Mouse (Mus musculus) heart, embryonic 15.5 days (tissue): ENCODE data around the gene Git2. TPM values are rescaled to one million over a fixed set of nuclear protein-coding genes. Genes with fewer than 3 reads are reported as not detected.

ENCODE experiments used
- ATAC-seq: fragments of 200-750 bp; cut with Nextera tagmentation; replicated peaks from 2 replicates; pipeline ENCODE4 v1.8.0; 2017; ENCODE audit warnings: low read depth, moderate TSS enrichment; ENCODE audit not compliant: insufficient number of reproducible peaks, insufficient read depth, low FRiP score
- H3K27ac ChIP-seq: fragments of 300-500 bp; sonication (generic); 2 replicates; pipeline ENCODE4 v1.5.1; 2015; ENCODE audit warnings: mild to moderate bottlenecking, inconsistent platforms
- H3K27me3 ChIP-seq: fragments of 300-500 bp; sonication (generic); 2 replicates; pipeline ENCODE4 v1.6.1; 2015; ENCODE audit warnings: inconsistent platforms
- H3K36me3 ChIP-seq: fragments of 300-500 bp; sonication (generic); 2 replicates; pipeline ENCODE4 v1.6.1; 2015; ENCODE audit warnings: mild to moderate bottlenecking, inconsistent platforms
- H3K4me1 ChIP-seq: fragments of 300-500 bp; sonication (generic); replicated peaks from 2 replicates; pipeline ENCODE4 v1.6.1; 2015; ENCODE audit warnings: inconsistent platforms
- H3K4me2 ChIP-seq: fragments of 300-500 bp; sonication (generic); 2 replicates; pipeline ENCODE4 v1.6.1; 2015; ENCODE audit warnings: inconsistent platforms, mild to moderate bottlenecking, moderate library complexity
- H3K4me3 ChIP-seq: fragments of 300-500 bp; sonication (generic); 2 replicates; pipeline ENCODE4 v1.5.1; 2015; ENCODE audit warnings: mild to moderate bottlenecking, inconsistent platforms
- H3K9ac ChIP-seq: fragments of 300-500 bp; sonication (generic); 2 replicates; pipeline ENCODE4 v1.6.1; 2015; ENCODE audit warnings: mild to moderate bottlenecking, inconsistent platforms
- H3K9me3 ChIP-seq: fragments of 300-500 bp; sonication (generic); replicated peaks from 2 replicates; pipeline ENCODE4 v1.6.1; 2016; ENCODE audit warnings: inconsistent platforms
- WGBS: fragments of 180-500 bp; shearing (Covaris S2); methylation state at CpG from one replicate; pipeline ENCODE4 v1.1.7; 2015; ENCODE audit warnings: mixed read lengths; 5-methylcytosine and 5-hydroxymethylcytosine counted together
- polyA plus RNA-seq: library from polyadenylated mRNA; unstranded; fragments of >200 nt; fragmentation: Nextera tagmentation; extraction: Ambion mirVana; gene quantifications from 2 replicates; pipeline ENCODE4 v1.2.1, GENCODE M21; 2015

The Git2 gene
- polyA plus RNA-seq, 1 experiment from 2014 or later: 31.0 TPM

GRCm38 (mm10) chr5:114796299-114797012, 21.1 kb upstream of the Git2 start:
- no peaks in the 10 kb centered on the region for H3K27me3 ChIP-seq
- peak overlapping the region; percentile 42 for H3K4me3 ChIP-seq
- H3K4me2 ChIP-seq: peak overlapping the region; percentile 69
- no peak overlapping the region; the same call in 1 of the 2 replicates for H3K9ac ChIP-seq
- 14% methylated on average over 40 of the region's 40 CpGs for whole genome bisulfite sequencing
- no peak overlapping the region for H3K27ac ChIP-seq
- peak; percentile 44; the same call in 1 of the 2 replicates for ATAC-seq
- peaks cover 18% of the 10 kb centered on the region for H3K4me1 ChIP-seq
- H3K36me3 ChIP-seq: peaks cover 29% of the 10 kb centered on the region
- no peaks in the 10 kb centered on the region for H3K9me3 ChIP-seq

DNA sequence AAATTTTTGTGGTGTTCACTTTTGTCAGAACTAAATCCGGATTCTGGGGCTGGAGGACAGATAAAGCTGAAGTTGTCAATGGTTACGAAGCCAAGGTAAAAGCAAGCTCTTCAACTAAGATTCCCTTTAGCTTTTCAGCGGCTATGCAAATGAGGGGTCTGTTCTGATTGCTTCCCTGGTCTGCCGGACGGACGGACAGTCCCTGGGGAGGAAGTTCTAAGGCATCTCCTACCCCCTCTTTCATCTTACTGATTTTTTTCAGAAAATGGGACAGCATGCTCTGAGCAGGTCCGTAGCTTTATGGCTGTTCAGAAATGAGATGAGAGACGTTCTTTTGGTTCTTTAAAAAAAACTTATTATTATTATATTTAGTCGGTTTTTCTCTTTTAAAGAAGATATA, 20.3 kb upstream of the Git2 start:
- 61% methylated on average over 9 of the region's 9 CpGs for WGBS
- no peaks in the 10 kb centered on the region for H3K9me3 ChIP-seq

GRCm38 (mm10) chr5:114795231-114795630, 19.9 kb upstream of the Git2 start:
- H3K27ac ChIP-seq: no peak overlapping the region
- no peaks in the 10 kb centered on the region for H3K27me3 ChIP-seq
- H3K9ac ChIP-seq: no peak overlapping the region
- WGBS: 36% methylated on average over 9 of the region's 9 CpGs
- H3K4me3 ChIP-seq: no peak overlapping the region
- peaks cover 18% of the 10 kb centered on the region for H3K4me1 ChIP-seq
- H3K9me3 ChIP-seq: no peaks in the 10 kb centered on the region
- no peak for ATAC-seq
- H3K4me2 ChIP-seq: no peak overlapping the region
- H3K36me3 ChIP-seq: peaks cover 30% of the 10 kb centered on the region

More for the DNA sequence above, 20.3 kb upstream of the Git2 start:
- H3K9ac ChIP-seq: no peak overlapping the region
- ATAC-seq: no peak
- peaks cover 18% of the 10 kb centered on the region for H3K4me1 ChIP-seq
- H3K27me3 ChIP-seq: no peaks in the 10 kb centered on the region
- peaks cover 34% of the 10 kb centered on the region for H3K36me3 ChIP-seq
- no peak overlapping the region for H3K27ac ChIP-seq
- no peak overlapping the region for H3K4me2 ChIP-seq
- no peak overlapping the region for H3K4me3 ChIP-seq

DNA sequence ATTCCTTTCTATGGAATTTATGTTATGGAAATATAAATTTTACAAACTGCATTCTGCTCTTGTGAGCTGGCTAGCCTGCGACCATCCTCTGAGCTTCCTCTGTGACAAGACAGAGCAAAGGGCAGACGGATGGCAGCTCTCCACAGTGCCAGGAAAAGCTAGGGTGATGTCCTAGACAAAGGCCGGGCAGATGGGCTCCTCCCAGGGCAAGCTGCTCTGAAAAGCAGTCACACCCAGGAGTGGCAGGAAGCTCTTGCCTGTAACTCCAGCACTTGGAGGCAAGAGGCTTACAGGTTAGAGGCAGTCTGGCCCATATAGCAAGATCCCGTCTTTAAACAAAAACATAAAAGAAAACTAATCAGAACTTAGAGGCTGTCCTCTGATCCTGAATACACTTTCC, 19.3 kb upstream of the Git2 start:
- H3K27me3 ChIP-seq: no peaks in the 10 kb centered on the region
- H3K4me2 ChIP-seq: no peak overlapping the region
- peaks cover 27% of the 10 kb centered on the region for H3K36me3 ChIP-seq
- no peaks in the 10 kb centered on the region for H3K9me3 ChIP-seq
- ATAC-seq: no peak
- H3K4me1 ChIP-seq: peaks cover 18% of the 10 kb centered on the region
- no peak overlapping the region for H3K9ac ChIP-seq
- no peak overlapping the region for H3K4me3 ChIP-seq
- H3K27ac ChIP-seq: no peak overlapping the region
- 65% methylated on average over 4 of the region's 4 CpGs for WGBS

GRCm38 (mm10) chr5:114793317-114793716, 18.0 kb upstream of the Git2 start:
- no peak overlapping the region for H3K9ac ChIP-seq
- no peak for ATAC-seq
- 65% methylated on average over 7 of the region's 7 CpGs for WGBS
- H3K4me2 ChIP-seq: no peak overlapping the region
- H3K27me3 ChIP-seq: no peaks in the 10 kb centered on the region
- no peak overlapping the region for H3K4me3 ChIP-seq
- H3K9me3 ChIP-seq: no peaks in the 10 kb centered on the region
- H3K27ac ChIP-seq: no peak overlapping the region
- peaks cover 31% of the 10 kb centered on the region for H3K36me3 ChIP-seq
- H3K4me1 ChIP-seq: peaks cover 18% of the 10 kb centered on the region

DNA sequence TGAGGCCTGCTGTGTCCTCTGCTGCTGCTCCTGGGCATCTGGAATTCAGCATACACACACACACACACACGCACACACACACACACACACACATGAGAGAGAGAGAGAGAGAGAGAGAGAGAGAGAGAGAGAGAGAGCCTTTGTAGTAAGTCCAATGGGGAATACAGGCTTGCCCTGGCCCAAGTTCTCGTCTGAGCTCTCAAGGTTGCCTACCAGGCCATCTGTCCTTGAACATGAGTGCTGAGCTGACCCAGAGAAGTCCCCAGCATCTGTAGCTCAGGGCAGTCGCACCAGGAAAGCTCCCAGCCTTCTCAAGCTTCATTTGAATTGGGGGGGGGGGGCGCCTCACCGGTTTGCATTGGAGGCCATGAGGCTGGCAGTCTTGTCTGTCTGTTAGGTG, 9.9 kb upstream of the Git2 start:
- ATAC-seq: no peak
- 0 out of 2 replicates have a peak overlapping the region, but pooled peaks have one; percentile 30 for H3K4me2 ChIP-seq
- H3K4me3 ChIP-seq: no peak overlapping the region
- WGBS: 59% methylated on average over 5 of the region's 5 CpGs
- peak overlapping the region; percentile 81 for H3K27ac ChIP-seq
- no peaks in the 10 kb centered on the region for H3K9me3 ChIP-seq
- peaks cover 43% of the 10 kb centered on the region for H3K4me1 ChIP-seq
- no peaks in the 10 kb centered on the region for H3K27me3 ChIP-seq
- H3K36me3 ChIP-seq: peaks cover 21% of the 10 kb centered on the region
- H3K9ac ChIP-seq: no peak overlapping the region

DNA sequence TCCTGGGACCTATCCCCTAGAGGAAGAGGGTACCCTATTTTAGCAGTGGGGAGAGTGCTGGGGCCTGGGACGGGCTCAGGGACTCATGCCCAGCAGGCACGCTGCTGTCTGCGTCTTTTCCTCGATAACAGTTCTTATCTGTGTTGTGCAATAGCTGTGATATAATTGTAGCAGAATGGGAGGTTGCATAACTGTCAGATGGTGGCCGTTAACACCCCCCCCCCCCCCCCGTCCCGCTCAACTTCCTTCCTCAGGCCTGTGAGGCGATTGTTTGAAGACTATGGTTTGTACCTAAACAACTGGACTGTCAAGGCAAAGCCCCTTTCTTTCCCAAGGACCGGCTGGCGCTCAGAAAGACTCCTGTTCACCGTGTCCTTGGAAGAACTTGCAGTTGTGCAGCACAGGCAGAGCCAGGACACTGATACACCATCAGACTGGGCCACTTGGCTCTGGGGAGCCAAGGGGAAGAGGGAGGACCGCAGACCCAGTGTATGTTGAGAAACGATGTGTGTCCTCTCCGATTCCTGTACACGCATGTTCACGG, 9.4 kb upstream of the Git2 start:
- Histone ChIP-seq H3K27me3 (no peaks in the 10 kb centered on the region), H3K4me1 (peaks cover 45% of the 10 kb centered on the region), H3K27ac (peak overlapping the region; percentile 81), H3K4me2 (0 out of 2 replicates have a peak overlapping the region, but pooled peaks have one; percentile 30), H3K9ac (no peak overlapping the region), H3K36me3 (peaks cover 20% of the 10 kb centered on the region), H3K4me3 (no peak overlapping the region), H3K9me3 (no peaks in the 10 kb centered on the region)
- peak; percentile 50 for ATAC-seq
- 40% methylated on average over 16 of the region's 16 CpGs for WGBS

DNA sequence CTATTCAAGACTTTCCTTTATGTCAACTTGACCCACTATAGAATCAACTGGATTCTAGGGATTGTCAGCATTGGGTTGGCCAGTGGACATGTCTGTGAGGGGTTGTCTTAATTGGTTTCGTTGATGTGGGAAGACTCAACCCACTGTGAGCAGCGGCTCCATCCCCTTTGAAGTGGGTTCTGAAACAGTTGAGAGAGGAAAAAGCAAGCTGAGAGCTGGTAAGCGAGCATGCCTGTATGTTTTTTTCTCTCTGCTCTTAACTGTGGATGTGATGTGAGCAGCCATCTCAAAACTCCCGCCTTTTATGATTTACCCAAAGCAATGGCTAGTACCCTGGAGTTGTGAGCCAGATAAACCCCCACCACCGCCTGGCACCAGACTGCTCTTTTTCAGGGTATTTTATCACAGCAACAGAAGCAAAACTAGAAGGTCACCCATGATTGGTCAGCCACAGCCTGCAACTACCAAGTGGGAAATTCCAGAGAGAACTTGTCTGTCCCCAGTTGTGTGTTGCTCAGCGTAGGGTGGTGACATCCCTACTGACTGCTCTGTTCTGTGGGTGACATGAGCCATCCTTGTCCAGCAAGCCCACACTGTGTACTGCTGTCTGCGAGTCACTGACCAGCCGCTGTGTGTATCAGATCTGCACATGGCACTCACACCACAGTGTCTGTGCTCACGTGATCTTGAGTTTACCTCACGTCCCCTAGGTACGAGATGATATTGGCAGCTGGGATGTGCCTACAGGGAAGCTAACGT, 8.3 kb upstream of the Git2 start:
- Histone ChIP-seq H3K4me3 (no peak overlapping the region), H3K27ac (peak overlapping the region; percentile 81), H3K9me3 (no peaks in the 10 kb centered on the region), H3K4me1 (peaks cover 49% of the 10 kb centered on the region), H3K27me3 (no peaks in the 10 kb centered on the region), H3K9ac (no peak overlapping the region), H3K4me2 (no peak overlapping the region), H3K36me3 (peaks cover 16% of the 10 kb centered on the region; the same call in 1 of the 2 replicates)
- 0 out of 2 replicates have a peak, but pooled peaks have one; percentile 40 for ATAC-seq
- 57% methylated on average over 12 of the region's 12 CpGs for WGBS

- Histone ChIP-seq H3K27ac (peak overlapping the region; percentile 81; the same call in 1 of the 2 replicates), H3K4me1 (peaks cover 49% of the 10 kb centered on the region), H3K9me3 (no peaks in the 10 kb centered on the region), H3K36me3 (peaks cover 16% of the 10 kb centered on the region; the same call in 1 of the 2 replicates), H3K4me2 (no peak overlapping the region), H3K4me3 (no peak overlapping the region), H3K9ac (no peak overlapping the region), H3K27me3 (no peaks in the 10 kb centered on the region)
- ATAC-seq: no peak
- 59% methylated on average over 9 of the region's 9 CpGs for WGBS
Observed at GRCm38 (mm10) chr5:114782991-114783390, 7.7 kb upstream of the Git2 start.

DNA sequence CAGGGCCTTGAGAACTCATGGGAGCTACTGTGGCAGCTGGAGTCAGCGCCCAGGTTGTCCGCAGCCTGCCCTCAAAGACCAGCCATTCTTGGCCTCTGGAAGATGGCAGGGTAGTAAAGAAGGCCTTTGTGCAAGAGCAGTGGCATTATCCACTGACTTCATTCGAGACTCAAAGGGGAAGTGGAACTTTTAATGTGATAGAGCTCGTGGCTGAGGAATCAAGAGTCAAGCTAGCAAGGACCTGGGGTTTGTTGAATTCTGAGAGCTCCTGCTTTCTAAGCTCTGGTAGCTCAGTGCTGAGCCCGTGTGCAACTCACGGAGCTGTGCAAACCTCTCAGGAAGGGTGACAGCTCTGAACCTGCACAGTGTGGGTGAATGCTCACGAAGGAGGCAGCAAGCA, 5.6 kb upstream of the Git2 start:
- no peak for ATAC-seq
- WGBS: 79% methylated on average over 7 of the region's 7 CpGs

GRCm38 (mm10) chr5:114779956-114780489, 4.7 kb upstream of the Git2 start:
- no peak for ATAC-seq
- no peak overlapping the region for H3K4me3 ChIP-seq
- no peak overlapping the region for H3K9ac ChIP-seq
- H3K27ac ChIP-seq: no peak overlapping the region
- no peaks in the 10 kb centered on the region for H3K36me3 ChIP-seq
- H3K4me2 ChIP-seq: no peak overlapping the region
- H3K9me3 ChIP-seq: no peaks in the 10 kb centered on the region
- H3K4me1 ChIP-seq: peaks cover 56% of the 10 kb centered on the region
- 39% methylated on average over 7 of the region's 7 CpGs for WGBS
- H3K27me3 ChIP-seq: no peaks in the 10 kb centered on the region

More for the DNA sequence above, 5.6 kb upstream of the Git2 start:
- no peak overlapping the region for H3K27ac ChIP-seq
- no peaks in the 10 kb centered on the region for H3K27me3 ChIP-seq
- peak overlapping the region; percentile 12; the same call in 1 of the 2 replicates for H3K9ac ChIP-seq
- H3K9me3 ChIP-seq: no peaks in the 10 kb centered on the region
- peaks cover 1% of the 10 kb centered on the region; the same call in 1 of the 2 replicates for H3K36me3 ChIP-seq
- no peak overlapping the region for H3K4me3 ChIP-seq
- H3K4me2 ChIP-seq: no peak overlapping the region
- H3K4me1 ChIP-seq: peaks cover 57% of the 10 kb centered on the region
